Mouse (Mus musculus) granulocyte monocyte progenitor cell, adult 5-6 weeks (primary cell): ENCODE measurements at regions not wholly inside any gene's neighbourhood (a gene's known extent, or its start where the extent isn't known, plus 50 kb on each side); places are given as distances from the start of the nearest gene placed in this dataset.
A peak's percentile ranks its signal among the peaks of the same experiment; 100 is the strongest.
"Not testable (repeated sequence)": the region's sequence is repeated elsewhere in the genome, so short reads cannot be mapped to it uniquely, and the experiment has no call there.

Experiments used
- ATAC-seq: replicated peaks from 2 replicates; pipeline ENCODE4 v1.8.0; 2016; ENCODE audit warnings: mild to moderate bottlenecking, moderate TSS enrichment, inconsistent platforms; ENCODE audit not compliant: poor library complexity, severe bottlenecking

- ATAC-seq = no peak
Measured at GRCm38 (mm10) chr10:10116442-10116841, 215.6 kb upstream of the Stxbp5 start.

GRCm38 (mm10) chr10:10113256-10113655, 212.4 kb upstream of the Stxbp5 start:
- ATAC-seq = no peak

- ATAC-seq = no peak
Measured at GRCm38 (mm10) chr10:10111055-10111454, 210.2 kb upstream of the Stxbp5 start.

- no peak for ATAC-seq
Measured at GRCm38 (mm10) chr10:10109867-10110266, 209.0 kb upstream of the Stxbp5 start.

- peak; percentile 67 for ATAC-seq
Measured at GRCm38 (mm10) chr10:10107123-10107525, 206.2 kb upstream of the Stxbp5 start.

- ATAC-seq = no peak
Measured at GRCm38 (mm10) chr10:10106646-10107045, 205.8 kb upstream of the Stxbp5 start.

GRCm38 (mm10) chr10:10101641-10102040, 200.8 kb upstream of the Stxbp5 start:
- ATAC-seq = no peak

GRCm38 (mm10) chr10:10098521-10098920, 197.6 kb upstream of the Stxbp5 start:
- no peak for ATAC-seq

- no peak for ATAC-seq
Measured at GRCm38 (mm10) chr10:10094113-10094512, 193.2 kb upstream of the Stxbp5 start.

- ATAC-seq = peak; percentile 40; the same call in 1 of the 2 replicates
Measured at GRCm38 (mm10) chr10:10093713-10094112, 192.8 kb upstream of the Stxbp5 start.

GRCm38 (mm10) chr10:10085934-10086333, 185.1 kb upstream of the Stxbp5 start:
- ATAC-seq = no peak

- no peak for ATAC-seq
Measured at GRCm38 (mm10) chr10:10070146-10070545, 169.3 kb upstream of the Stxbp5 start.

GRCm38 (mm10) chr10:10069704-10070103, 168.8 kb upstream of the Stxbp5 start:
- ATAC-seq = not testable (repeated sequence)

- no peak for ATAC-seq
Measured at GRCm38 (mm10) chr10:10046753-10047152, 145.9 kb upstream of the Stxbp5 start.

GRCm38 (mm10) chr10:10046318-10046717, 145.4 kb upstream of the Stxbp5 start:
- ATAC-seq = no peak

- ATAC-seq = peak; percentile 74
Measured at GRCm38 (mm10) chr10:10009244-10009643, 108.4 kb upstream of the Stxbp5 start.

- no peak for ATAC-seq
Measured at GRCm38 (mm10) chr10:9998621-9999020, 97.7 kb upstream of the Stxbp5 start.

GRCm38 (mm10) chr10:9996211-9996610, 95.3 kb upstream of the Stxbp5 start:
- peak; percentile 100 for ATAC-seq

- no peak for ATAC-seq
Measured at GRCm38 (mm10) chr10:9992798-9993197, 91.9 kb upstream of the Stxbp5 start.

- peak; percentile 96 for ATAC-seq
Measured at GRCm38 (mm10) chr10:9985407-9985806, 84.5 kb upstream of the Stxbp5 start.

- peak; percentile 35; the same call in 1 of the 2 replicates for ATAC-seq
Measured at GRCm38 (mm10) chr10:9976424-9976823, 75.5 kb upstream of the Stxbp5 start.
